Comparison of ENCODE assay signal across 19 mouse cellular contexts in the genomic region with DNA sequence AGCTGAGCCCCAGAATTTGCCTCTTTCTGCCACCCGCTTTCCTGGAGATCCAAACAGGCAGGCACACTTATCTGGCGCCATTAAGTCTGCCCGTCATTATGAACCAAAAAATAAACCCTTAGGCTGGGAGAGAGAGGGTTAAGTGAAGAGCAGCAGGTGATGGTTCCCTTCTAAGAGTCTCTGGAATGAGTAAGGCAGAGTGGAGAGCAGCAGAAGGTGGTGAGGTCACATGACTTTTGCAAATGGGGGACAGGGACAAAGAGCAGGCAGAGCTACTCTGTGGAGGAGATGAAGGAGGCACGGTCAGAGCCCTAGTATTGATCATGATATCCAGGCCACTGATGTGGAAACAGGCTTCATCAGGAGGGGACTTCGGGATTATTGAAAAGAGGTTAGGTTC.
DNase-seq lines count a peak whose midpoint lies in the region; TF ChIP-seq lines count a peak whose summit lies in the region.
"Had no signal": no experiment of that assay in that cellular context is flagged by ENCODE, and none has a peak within 500 bp of the region (broad histone marks: within the 10 kb centered on the region; RNA-seq: fewer than 3 reads in every experiment).

No protein-coding gene starts in this region.

- no peaks in the 10 kb centered on the region for H3K79me2 ChIP-seq in heart, adult 2 months (replicated peaks; ENCODE audit: control insufficient read depth, insufficient read depth, low read length)

- no peak for TF ChIP-seq EP300 in heart, adult 2 months (IDR thresholded peaks at IDR 0.05; ENCODE audit: insufficient read depth, low read depth, low read length)

- H3K4me3 ChIP-seq in heart, embryonic 10.5 days, result no peak overlapping the region
- H3K4me3 ChIP-seq in heart, adult 2 months, result no peak overlapping the region
- H3K4me3 ChIP-seq in limb, embryonic 10.5 days, result no peak overlapping the region

- no peak overlapping the region for H3K27ac ChIP-seq in heart, embryonic 10.5 days
- H3K27ac ChIP-seq in heart, adult 2 months, result no peak overlapping the region
- H3K27ac ChIP-seq in limb, embryonic 10.5 days, result no peak overlapping the region

- no peaks in the 10 kb centered on the region for H3K36me3 ChIP-seq in heart, embryonic 10.5 days
- no peaks in the 10 kb centered on the region for H3K36me3 ChIP-seq in heart, adult 2 months (ENCODE audit: control insufficient read depth, insufficient read depth, low read length)
- no peaks in the 10 kb centered on the region for H3K36me3 ChIP-seq in limb, embryonic 10.5 days
- H3K36me3 ChIP-seq: G1E had no signal

- intact Hi-C loops in heart, postnatal 10 days (cut with DNase I), result no loop called here
- intact Hi-C loops in heart, adult 2 months (cut with DNase I), result no loop called here

- 72% methylated on average over 5 of the region's 5 CpGs for WGBS in heart, embryonic 10.5 days
- WGBS in heart, adult 2 months, result 83% methylated on average over 5 of the region's 5 CpGs
- WGBS in limb, embryonic 10.5 days, result 86% methylated on average over 5 of the region's 5 CpGs

- no peak for TF ChIP-seq CTCF in heart, adult 2 months (IDR thresholded peaks at IDR 0.05)

- DNase-seq in heart, adult 11 months, result peak; percentile 51
- DNase-seq in heart, postnatal 10 days, result no peak
- DNase-seq in heart, embryonic 10.5 days (ENCODE audit: low spot score), result peak; percentile 51
- no peak for DNase-seq in heart, adult 2 months
- peak; percentile 19 for DNase-seq in limb, embryonic 10.5 days (ENCODE audit: low spot score)
- DNase-seq in adrenal gland, adult 8-10 months, result no peak
- DNase-seq: adrenal gland, adult 2 months; adrenal gland, postnatal 10 days; adrenal gland, postnatal 14 days; adrenal gland, postnatal 25 days; adrenal gland, postnatal 36 days; B cell, adult 2 months; cerebellum, adult 11 months; cerebellum, adult 11-12 months; cerebellum, adult 18-20 months; cerebellum, adult 2 months had no signal

- H3K4me1 ChIP-seq in heart, embryonic 10.5 days, result peaks cover 17% of the 10 kb centered on the region
- H3K4me1 ChIP-seq in heart, adult 2 months (ENCODE audit: control insufficient read depth, insufficient read depth, low read length), result no peaks in the 10 kb centered on the region
- peaks cover 3% of the 10 kb centered on the region for H3K4me1 ChIP-seq in limb, embryonic 10.5 days

- no peaks in the 10 kb centered on the region for H3K9me3 ChIP-seq in heart, embryonic 10.5 days
- no peaks in the 10 kb centered on the region for H3K9me3 ChIP-seq in limb, embryonic 10.5 days (replicated peaks)

- H3K9ac ChIP-seq in heart, adult 2 months (ENCODE audit: low read depth, low read length), result no peak overlapping the region

- H3K27me3 ChIP-seq in heart, embryonic 10.5 days (ENCODE audit: insufficient read depth, poor library complexity, severe bottlenecking), result no peaks in the 10 kb centered on the region
- no peaks in the 10 kb centered on the region for H3K27me3 ChIP-seq in heart, adult 2 months (ENCODE audit: control insufficient read depth, insufficient read depth, low read length)
- no peaks in the 10 kb centered on the region for H3K27me3 ChIP-seq in limb, embryonic 10.5 days (ENCODE audit: low read depth, poor library complexity, severe bottlenecking)
- H3K27me3 ChIP-seq: CH12.LX, Patski had no signal

- no peak for TF ChIP-seq POLR2A in heart, adult 2 months (IDR thresholded peaks at IDR 0.05; ENCODE audit: insufficient read depth, low read depth, low read length)

Comparison
In these comparisons a context has a peak if more than half of its experiments do, and no peak if none do; other contexts are left out.
1. DNase-seq: peak in heart, adult 11 months (single experiment), heart, embryonic 10.5 days (single experiment) and limb, embryonic 10.5 days (single experiment); none in heart, postnatal 10 days (0 of 2), heart, adult 2 months (0 of 2) and adrenal gland, adult 8-10 months (single experiment).